Mouse (Mus musculus) megakaryocyte progenitor cell, adult 5-6 weeks (primary cell): Measurements from ENCODE around the gene Rab11b. TPM values are rescaled to one million over a fixed set of nuclear protein-coding genes. Genes with fewer than 3 reads are reported as not detected.
"Not testable (repeated sequence)": the region's sequence is repeated elsewhere in the genome, so short reads cannot be mapped to it uniquely, and the experiment has no call there.

ENCODE experiments used
- ATAC-seq: replicated peaks from 2 replicates; pipeline ENCODE4 v1.8.0; 2016; ENCODE audit warnings: mild to moderate bottlenecking, moderate TSS enrichment, inconsistent platforms; ENCODE audit not compliant: poor library complexity
- total RNA-seq, 2 experiments: library from RNA; stranded (forward) in 1 of 2; stranded (reverse) in 1 of 2; fragments of 157-497, 149-512 nt in 1 of 2; fragments of 200-1000 nt in 1 of 2; gene quantifications; 2 replicates each; pipeline versions ENCODE4 v1.2.3 to v1.2.4; 2015 to 2017

Rab11b gene
- total RNA-seq, 2 experiments from 2014 or later, result 24.4 to 89.0 TPM

- ATAC-seq, result no peak
Measured at GRCm38 (mm10) chr17:33773871-33774572, 13.7 kb upstream of the Rab11b start.

- ATAC-seq, result no peak
Measured at GRCm38 (mm10) chr17:33773426-33773825, 13.1 kb upstream of the Rab11b start.

GRCm38 (mm10) chr17:33771617-33772016, 11.3 kb upstream of the Rab11b start:
- ATAC-seq, result no peak

GRCm38 (mm10) chr17:33766389-33766788, 6.1 kb upstream of the Rab11b start:
- no peak for ATAC-seq

- peak; percentile 63 for ATAC-seq
Measured at GRCm38 (mm10) chr17:33759767-33760254, 519 bp downstream of the Rab11b start.

- ATAC-seq, result no peak
Measured at GRCm38 (mm10) chr17:33757231-33757630, 3.1 kb downstream of the Rab11b start.

- ATAC-seq, result no peak
Measured at GRCm38 (mm10) chr17:33756108-33756790, 4.1 kb downstream of the Rab11b start.

- ATAC-seq, result no peak
Measured at GRCm38 (mm10) chr17:33755418-33756107, 4.8 kb downstream of the Rab11b start.

- no peak for ATAC-seq
Measured at GRCm38 (mm10) chr17:33754656-33755055, 5.7 kb downstream of the Rab11b start.

- no peak for ATAC-seq
Measured at GRCm38 (mm10) chr17:33752297-33752696, 8.0 kb downstream of the Rab11b start.

GRCm38 (mm10) chr17:33751181-33751580, 9.1 kb downstream of the Rab11b start:
- ATAC-seq, result no peak

GRCm38 (mm10) chr17:33749451-33749850, 10.9 kb downstream of the Rab11b start:
- ATAC-seq, result no peak

- ATAC-seq, result peak; percentile 98
Measured at GRCm38 (mm10) chr17:33746011-33746410, 14.3 kb downstream of the Rab11b start.

GRCm38 (mm10) chr17:33744686-33745384, 15.5 kb downstream of the Rab11b start:
- ATAC-seq, result no peak

GRCm38 (mm10) chr17:33742420-33742819, 17.9 kb downstream of the Rab11b start:
- no peak for ATAC-seq

GRCm38 (mm10) chr17:33733526-33733925, 26.8 kb downstream of the Rab11b start:
- ATAC-seq, result not testable (repeated sequence)

GRCm38 (mm10) chr17:33732556-33733083, 27.7 kb downstream of the Rab11b start:
- not testable (repeated sequence) for ATAC-seq

- ATAC-seq, result 0 out of 2 replicates have a peak, but pooled peaks have one; percentile 20
Measured at GRCm38 (mm10) chr17:33729215-33729614, 31.1 kb downstream of the Rab11b start.

- ATAC-seq, result no peak
Measured at GRCm38 (mm10) chr17:33728396-33728795, 31.9 kb downstream of the Rab11b start.

- ATAC-seq, result no peak
Measured at GRCm38 (mm10) chr17:33719736-33720378, 40.5 kb downstream of the Rab11b start.
